Mouse (Mus musculus) bone marrow macrophage, adult 2 months (primary cell): ENCODE data around the gene Lpar1. TPM values are rescaled to one million over a fixed set of nuclear protein-coding genes. Genes with fewer than 3 reads are reported as not detected.
"Not testable (repeated sequence)": the region's sequence is repeated elsewhere in the genome, so short reads cannot be mapped to it uniquely, and the experiment has no call there.

Experiments used
- H3K27ac ChIP-seq: 2 replicates; pipeline ENCODE4 v1.5.1; 2012; ENCODE audit warnings: low read depth, low read length; ENCODE audit not compliant: insufficient read depth
- H3K4me1 ChIP-seq: 2 replicates; pipeline ENCODE4 v1.6.1; 2012; ENCODE audit warnings: low read length; ENCODE audit not compliant: control insufficient read depth, insufficient read depth
- H3K4me3 ChIP-seq: 2 replicates; pipeline ENCODE4 v1.5.1; 2012; ENCODE audit warnings: mild to moderate bottlenecking, low read length, moderate library complexity; ENCODE audit not compliant: insufficient read depth
- CTCF ChIP-seq: IDR thresholded peaks from 2 replicates; pipeline ENCODE4 v1.5.1; 2012; ENCODE audit warnings: low read depth, mild to moderate bottlenecking, low read length, moderate library complexity
- POLR2A ChIP-seq: IDR thresholded peaks from 2 replicates; pipeline ENCODE4 v1.6.1; 2012; ENCODE audit warnings: mild to moderate bottlenecking, low read depth, low read length, borderline replicate concordance
- polyA plus RNA-seq: library from polyadenylated mRNA; stranded (reverse); fragments of >200 nt; gene quantifications from 2 replicates; pipeline ENCODE4 v1.2.4, GENCODE M21; 2012; ENCODE audit not compliant: missing spikeins, insufficient read depth, insufficient read length

Gene Lpar1
- polyA plus RNA-seq, 1 experiment = 5.5 TPM

DNA sequence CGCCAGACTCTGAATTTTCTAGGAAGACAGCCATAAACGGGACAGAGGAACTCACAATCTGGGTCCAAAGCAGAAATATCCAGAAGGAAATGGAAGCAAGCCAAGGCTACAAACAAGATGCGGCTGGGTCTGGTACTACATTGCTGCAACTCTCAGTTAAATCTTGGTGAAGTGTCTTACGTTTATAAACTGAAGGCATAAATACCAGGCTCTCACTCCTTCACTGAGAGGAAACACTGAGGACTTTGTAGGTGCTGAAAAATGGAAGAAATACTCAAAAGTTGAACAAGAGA is 6.5 kb downstream of the Lpar1 start:
- TF ChIP-seq CTCF (no peak), POLR2A (no peak)
- H3K4me3 ChIP-seq = no peak overlapping the region
- H3K4me1 ChIP-seq = peaks cover 10% of the 10 kb centered on the region
- no peak overlapping the region for H3K27ac ChIP-seq

DNA sequence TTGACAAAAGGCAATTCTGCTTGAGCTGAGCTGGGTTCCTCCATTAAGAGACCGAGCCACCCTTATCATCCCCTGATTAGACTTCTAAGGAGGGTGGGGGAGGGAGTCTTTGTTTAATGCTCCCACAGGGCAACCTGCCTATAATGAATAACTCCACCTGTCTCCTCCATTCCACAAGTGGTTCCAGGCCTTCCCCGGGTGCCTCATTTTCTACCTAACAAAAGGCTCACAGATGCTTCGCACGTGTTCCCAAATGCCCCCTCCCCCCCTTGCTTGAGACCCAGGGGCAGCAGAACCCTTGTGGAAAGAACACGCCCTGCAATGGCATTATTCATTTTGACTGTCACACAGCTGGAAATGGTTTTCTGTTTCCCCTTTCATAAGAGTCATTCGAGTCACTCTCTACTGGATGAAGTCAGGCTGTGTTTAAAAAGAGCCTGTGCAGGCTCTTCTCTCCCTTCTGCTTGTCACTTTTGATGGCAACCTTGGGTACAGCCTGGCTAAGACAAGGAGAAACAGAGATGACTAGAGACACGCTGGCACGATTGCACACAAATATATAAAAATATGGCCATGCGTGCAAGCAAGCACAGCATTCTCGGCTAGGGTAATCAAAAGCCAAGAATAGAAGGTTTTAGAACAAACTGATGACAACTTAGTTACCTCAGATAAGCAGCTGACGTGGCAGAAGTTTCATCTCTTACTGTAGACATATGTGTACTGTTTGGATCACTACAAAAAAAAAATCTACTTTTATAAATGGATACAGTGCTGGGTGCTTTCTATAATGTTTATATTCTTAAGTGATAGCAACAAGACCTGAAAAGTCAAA is 7.0 kb downstream of the Lpar1 start:
- Histone ChIP-seq H3K4me3 (no peak overlapping the region), H3K4me1 (peaks cover 10% of the 10 kb centered on the region), H3K27ac (no peak overlapping the region)
- no peak for TF ChIP-seq POLR2A
- no peak for TF ChIP-seq CTCF

DNA sequence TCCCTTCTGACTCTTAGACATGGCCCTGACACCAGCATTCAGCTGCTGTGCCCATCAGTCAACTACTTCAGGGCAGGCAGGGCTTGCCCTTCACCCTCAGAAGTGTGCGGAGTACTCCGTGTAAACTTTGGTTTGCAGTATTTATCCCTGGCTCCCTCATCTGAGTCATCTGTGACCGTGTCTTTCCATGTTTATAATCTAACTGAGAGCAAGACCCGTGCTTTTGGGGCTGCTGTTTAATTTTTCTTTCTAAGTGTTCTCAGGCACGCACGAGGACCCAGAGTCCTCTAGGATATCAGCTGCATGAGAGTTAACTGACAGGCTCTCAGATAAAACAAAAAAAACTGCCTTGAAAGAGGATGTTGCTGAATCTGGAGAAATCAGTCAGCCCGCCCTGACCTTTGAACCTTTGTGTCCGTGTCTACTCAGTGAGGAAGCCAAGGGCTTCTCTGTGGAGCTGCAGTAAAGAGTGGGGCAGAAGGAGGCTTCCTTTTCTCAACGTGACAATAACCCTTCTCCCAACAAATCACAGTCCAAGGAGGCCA is 7.7 kb downstream of the Lpar1 start:
- TF ChIP-seq POLR2A = no peak
- no peak for TF ChIP-seq CTCF
- Histone ChIP-seq H3K4me1 (peaks cover 10% of the 10 kb centered on the region), H3K4me3 (no peak overlapping the region), H3K27ac (no peak overlapping the region)

DNA sequence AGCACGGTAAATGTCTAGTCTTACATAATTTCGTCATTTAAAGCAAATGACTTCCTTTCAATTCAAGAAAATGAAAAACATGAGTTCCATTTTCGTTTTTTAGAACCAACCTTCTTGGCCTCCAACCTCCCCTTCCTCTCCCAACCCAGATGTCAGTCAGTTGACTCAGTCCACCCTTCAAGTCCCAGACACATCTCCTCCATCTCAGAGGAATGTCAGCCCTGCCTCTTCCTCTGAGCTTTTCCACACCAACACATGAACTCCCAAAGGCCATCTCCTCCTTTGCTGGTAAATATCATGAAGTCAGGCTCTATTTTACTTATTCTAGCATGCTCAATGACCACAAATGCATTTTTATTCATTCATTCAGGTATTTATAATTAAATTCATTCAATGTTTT is 10.5 kb downstream of the Lpar1 start:
- H3K27ac ChIP-seq = no peak overlapping the region
- H3K4me1 ChIP-seq = peaks cover 12% of the 10 kb centered on the region
- no peak overlapping the region for H3K4me3 ChIP-seq
- TF ChIP-seq CTCF = no peak
- TF ChIP-seq POLR2A = no peak

DNA sequence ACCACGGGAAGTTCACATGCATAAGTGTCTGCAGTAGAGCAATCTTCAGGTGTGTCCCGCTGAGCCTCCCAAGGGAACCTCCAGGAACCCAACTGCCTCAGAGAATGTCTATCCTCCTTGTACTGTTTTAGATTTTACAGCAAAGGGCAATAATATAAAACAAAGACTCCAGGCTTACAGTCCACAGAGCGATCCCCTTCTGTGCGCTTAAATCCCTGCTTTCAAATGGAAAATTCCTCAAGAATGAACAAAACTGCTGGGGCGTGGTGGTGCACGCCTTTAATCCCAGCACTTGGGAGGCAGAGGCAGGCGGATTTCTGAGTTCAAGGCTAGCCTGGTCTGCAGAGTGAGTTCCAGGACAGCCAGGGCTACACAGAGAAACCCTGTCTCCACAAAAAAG is 11.0 kb downstream of the Lpar1 start:
- not testable (repeated sequence) for H3K4me3 ChIP-seq, H3K27ac ChIP-seq
- peaks cover 12% of the 10 kb centered on the region for H3K4me1 ChIP-seq

DNA sequence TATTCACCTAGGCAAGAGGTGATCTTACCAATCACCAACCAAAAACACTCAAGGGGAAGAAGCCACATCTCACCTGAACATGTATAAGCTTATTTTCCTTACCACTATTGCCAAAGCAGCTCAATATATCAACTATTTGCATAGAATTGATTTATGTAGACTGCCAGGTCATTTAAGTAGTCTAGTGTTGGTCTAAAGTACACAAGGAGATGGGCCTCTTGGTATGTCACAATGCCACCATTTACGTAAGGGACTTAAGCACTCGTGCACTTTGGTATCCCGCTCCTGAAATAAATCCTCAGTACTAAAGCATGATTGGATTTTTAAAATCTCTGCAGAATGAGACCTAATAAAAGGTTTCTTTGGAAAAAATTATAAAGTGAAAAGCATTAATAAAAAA is 12.9 kb downstream of the Lpar1 start:
- Histone ChIP-seq H3K27ac (no peak overlapping the region), H3K4me3 (no peak overlapping the region), H3K4me1 (peaks cover 7% of the 10 kb centered on the region)
- TF ChIP-seq CTCF = no peak
- no peak for TF ChIP-seq POLR2A

DNA sequence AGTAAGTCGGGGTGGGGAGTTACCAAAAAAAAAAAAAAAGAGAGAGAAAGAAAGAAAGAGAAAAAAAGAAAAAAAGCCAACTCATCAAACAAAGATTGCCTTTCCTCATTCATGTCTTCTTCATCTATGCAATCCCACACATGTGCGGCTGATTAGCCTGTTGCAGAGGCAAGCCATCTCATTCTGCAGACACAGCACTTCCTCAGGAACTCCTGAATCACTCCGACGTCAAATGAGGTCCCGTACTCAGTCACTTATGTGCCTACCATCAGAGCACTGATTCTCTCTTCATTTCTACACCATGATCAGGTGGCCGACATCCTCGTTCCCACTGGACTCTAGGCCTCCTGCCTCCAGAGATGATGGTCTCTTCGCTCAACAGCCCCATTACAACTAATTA is 13.3 kb downstream of the Lpar1 start:
- peaks cover 7% of the 10 kb centered on the region for H3K4me1 ChIP-seq
- no peak overlapping the region for H3K4me3 ChIP-seq
- TF ChIP-seq CTCF (no peak), POLR2A (no peak)
- H3K27ac ChIP-seq = no peak overlapping the region

DNA sequence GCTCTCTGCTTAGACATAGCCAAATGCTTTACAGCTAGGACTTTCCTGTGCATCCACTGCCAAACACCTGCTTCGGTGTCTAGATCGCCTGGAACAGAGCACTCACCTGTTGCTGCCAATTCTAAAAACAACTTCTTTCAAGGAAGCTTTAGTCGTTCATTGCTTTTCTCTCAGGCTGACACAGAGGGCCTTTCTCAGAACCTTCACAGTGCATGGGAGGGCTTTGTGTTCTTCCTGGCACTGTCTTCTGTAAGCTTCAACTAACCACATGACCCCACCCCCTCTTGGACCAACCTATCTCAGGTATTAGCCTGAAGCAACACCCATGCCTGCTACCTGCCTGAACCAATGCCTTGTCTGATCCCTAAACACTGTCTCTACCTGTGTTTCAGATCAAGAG is 15.0 kb downstream of the Lpar1 start:
- H3K27ac ChIP-seq = no peak overlapping the region
- TF ChIP-seq POLR2A (no peak), CTCF (no peak)
- no peak overlapping the region for H3K4me3 ChIP-seq
- H3K4me1 ChIP-seq = peaks cover 7% of the 10 kb centered on the region

DNA sequence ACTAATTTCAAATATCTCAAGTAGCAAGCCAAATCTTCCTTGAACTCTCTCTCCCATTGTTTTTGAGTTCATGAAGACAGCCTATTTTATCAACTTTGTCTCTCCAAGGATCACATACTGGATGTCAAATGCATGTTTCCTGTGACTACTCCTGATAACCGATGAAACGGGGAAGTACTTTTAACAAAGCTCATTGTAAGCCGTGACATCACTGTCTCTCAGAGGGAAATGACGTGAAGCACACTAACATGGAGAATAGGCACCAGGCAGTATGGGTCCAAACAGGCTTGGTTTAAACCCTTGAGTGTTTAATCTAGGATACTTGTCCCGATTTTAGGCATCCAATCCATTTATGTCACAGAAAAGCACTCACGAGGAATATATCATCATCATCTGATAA is 17.9 kb downstream of the Lpar1 start:
- H3K4me3 ChIP-seq = no peak overlapping the region
- H3K27ac ChIP-seq = no peak overlapping the region
- TF ChIP-seq CTCF = no peak
- TF ChIP-seq POLR2A = no peak
- H3K4me1 ChIP-seq = peaks cover 7% of the 10 kb centered on the region

DNA sequence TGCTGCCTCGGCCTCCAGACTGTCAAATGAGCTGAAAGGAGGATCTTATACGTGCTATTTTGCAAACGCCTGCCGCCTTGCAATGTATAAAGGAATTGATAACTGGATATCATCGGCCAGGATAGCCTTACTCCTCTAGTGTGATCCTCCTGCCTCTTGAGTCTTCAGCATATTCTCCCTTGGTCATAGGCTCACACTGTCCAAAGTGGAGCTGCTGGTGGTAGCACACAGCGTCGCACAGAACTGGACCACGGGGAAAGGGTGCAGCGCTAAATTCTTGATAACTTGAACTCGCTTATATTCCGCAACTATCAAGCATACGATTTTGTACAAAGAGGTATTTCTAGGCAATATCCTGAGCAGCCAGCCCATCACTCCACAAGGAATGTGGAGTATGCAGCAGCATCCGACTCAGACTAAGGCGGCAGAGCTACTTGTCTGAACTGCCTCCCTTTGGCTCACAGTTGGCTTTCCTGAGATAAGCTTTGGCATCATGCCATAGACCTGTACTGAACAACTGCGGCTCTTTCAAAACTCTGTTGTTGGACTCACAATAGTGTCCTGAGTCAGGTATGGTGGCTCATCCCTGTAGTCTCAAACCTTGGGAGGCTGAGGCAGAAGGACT is 18.9 kb downstream of the Lpar1 start:
- Histone ChIP-seq H3K4me3 (no peak overlapping the region), H3K4me1 (peaks cover 5% of the 10 kb centered on the region), H3K27ac (no peak overlapping the region)
- TF ChIP-seq POLR2A = no peak
- TF ChIP-seq CTCF = no peak
